Mouse (Mus musculus) liver, adult 2 months (tissue): ENCODE data around the gene 1700092M07Rik.

ENCODE experiments used
- CTCF ChIP-seq: fragments of 200-500 bp; IDR thresholded peaks from 2 replicates; pipeline ENCODE4 v1.5.1; 2011; ENCODE audit warnings: low read depth, low read length, control low read depth
- POLR2A ChIP-seq: fragments of 200-500 bp; IDR thresholded peaks from 2 replicates; pipeline ENCODE4 v1.6.1; 2011; ENCODE audit warnings: low read length, control low read depth; ENCODE audit not compliant: insufficient read depth; ENCODE audit errors: extremely low read depth

GRCm38 (mm10) chr19:8758899-8759298, 18.4 kb downstream of the 1700092M07Rik start:
- TF ChIP-seq CTCF (no peak), POLR2A (no peak)
